ENCODE assay signal across 9 mouse cellular contexts in genomic region chr17:48932916-48933315, GRCm38 (mm10). TPM values are rescaled to one million over a fixed set of nuclear protein-coding genes. Genes with fewer than 3 reads are reported as not detected.
DNase-seq lines count a peak whose midpoint lies in the region; ATAC-seq and TF ChIP-seq lines count a peak whose summit lies in the region.
"Had no signal": no experiment of that assay in that cellular context is flagged by ENCODE, and none has a peak within 500 bp of the region (broad histone marks: within the 10 kb centered on the region; RNA-seq: fewer than 3 reads in every experiment).

No protein-coding gene starts in this region.

- no peaks in the 10 kb centered on the region for H3K36me3 ChIP-seq in neural tube, embryonic 11.5 days (ENCODE audit: control insufficient read depth, insufficient read depth, low read length)
- no peaks in the 10 kb centered on the region for H3K36me3 ChIP-seq in limb, embryonic 12.5 days
- no peaks in the 10 kb centered on the region for H3K36me3 ChIP-seq in stomach, postnatal 0 days (ENCODE audit: control insufficient read depth, insufficient read depth, low read length)

- H3K4me2 ChIP-seq in neural tube, embryonic 11.5 days (ENCODE audit: low read depth) = peak overlapping the region; percentile 82
- peak overlapping the region; percentile 77 for H3K4me2 ChIP-seq in limb, embryonic 12.5 days
- peak overlapping the region; percentile 90 for H3K4me2 ChIP-seq in stomach, postnatal 0 days (replicated peaks; ENCODE audit: low read depth)

- no peak for TF ChIP-seq CTCF in stomach, postnatal 0 days (IDR thresholded peaks at IDR 0.05; ENCODE audit: low read depth)

- peak; percentile 2; the same call in 1 of the 2 replicates for ATAC-seq in frontal cortex, adult (ENCODE audit: low TSS enrichment)
- no peak for ATAC-seq in neural tube, embryonic 11.5 days (ENCODE audit: insufficient read depth, low FRiP score, low TSS enrichment)
- ATAC-seq in limb, embryonic 12.5 days (ENCODE audit: insufficient number of reproducible peaks, insufficient read depth, low FRiP score, low TSS enrichment, low read depth) = no peak
- no peak for ATAC-seq in stomach, postnatal 0 days (ENCODE audit: low FRiP score, low TSS enrichment)
- ATAC-seq in erythroblast, adult 5-6 weeks (replicated peaks; ENCODE audit: low FRiP score, poor library complexity, severe bottlenecking) = no peak

- no peak for DNase-seq in frontal cortex, postnatal 25 days (ENCODE audit: low spot score in 2 of 2)
- no peak for DNase-seq in neural tube, embryonic 11.5 days (ENCODE audit: low spot score)
- no peak for DNase-seq in neural tube, embryonic 10.5 days (ENCODE audit: extremely low spot score, low spot score)
- DNase-seq in stomach, postnatal 0 days (ENCODE audit: low spot score) = no peak
- DNase-seq in ovary, adult 18-20 months (ENCODE audit: low spot score) = no peak

- no peaks in the 10 kb centered on the region for H3K9me3 ChIP-seq in neural tube, embryonic 11.5 days (ENCODE audit: control insufficient read depth, low read length)
- H3K9me3 ChIP-seq in limb, embryonic 12.5 days = no peaks in the 10 kb centered on the region
- H3K9me3 ChIP-seq in stomach, postnatal 0 days (ENCODE audit: control insufficient read depth, low read length) = no peaks in the 10 kb centered on the region

- WGBS in neural tube, embryonic 11.5 days = 2% methylated on average over 8 of the region's 9 CpGs
- WGBS in limb, embryonic 12.5 days = 4% methylated on average over 9 of the region's 9 CpGs
- WGBS in stomach, postnatal 0 days = 12% methylated on average over 6 of the region's 9 CpGs

- H3K27me3 ChIP-seq in neural tube, embryonic 11.5 days (ENCODE audit: control insufficient read depth, insufficient read depth, low read length) = peaks cover 20% of the 10 kb centered on the region
- H3K27me3 ChIP-seq in limb, embryonic 12.5 days = peaks cover 47% of the 10 kb centered on the region
- peaks cover 6% of the 10 kb centered on the region; the same call in 1 of the 2 replicates for H3K27me3 ChIP-seq in stomach, postnatal 0 days (ENCODE audit: control insufficient read depth, insufficient read depth, low read length)

- TF ChIP-seq EP300 in stomach, postnatal 0 days (optimal IDR thresholded peaks at IDR 0.05) = no peak

- peak overlapping the region; percentile 41 for H3K9ac ChIP-seq in neural tube, embryonic 11.5 days (ENCODE audit: low read length)
- H3K9ac ChIP-seq in limb, embryonic 12.5 days (replicated peaks) = peak overlapping the region; percentile 64; the same call in 1 of the 2 replicates
- H3K9ac ChIP-seq in stomach, postnatal 0 days (ENCODE audit: low read length) = no peak overlapping the region

- peak overlapping the region; percentile 48 for H3K4me3 ChIP-seq in neural tube, embryonic 11.5 days (ENCODE audit: low read depth, low read length)
- H3K4me3 ChIP-seq in limb, embryonic 12.5 days (replicated peaks) = peak overlapping the region; percentile 48
- peak overlapping the region; percentile 47 for H3K4me3 ChIP-seq in stomach, postnatal 0 days (ENCODE audit: low read depth, low read length)

- 0 out of 2 replicates have a peak, but pooled peaks cover 4% of the 10 kb centered on the region for H3K4me1 ChIP-seq in neural tube, embryonic 11.5 days (ENCODE audit: control insufficient read depth, insufficient read depth, low read length)
- H3K4me1 ChIP-seq in limb, embryonic 12.5 days (replicated peaks) = peaks cover 3% of the 10 kb centered on the region
- H3K4me1 ChIP-seq in stomach, postnatal 0 days (replicated peaks; ENCODE audit: control insufficient read depth, insufficient read depth) = no peaks in the 10 kb centered on the region

- no peak overlapping the region for H3K27ac ChIP-seq in neural tube, embryonic 11.5 days (ENCODE audit: low read depth, low read length)
- H3K27ac ChIP-seq in limb, embryonic 12.5 days = no peak overlapping the region
- H3K27ac ChIP-seq in stomach, postnatal 0 days (replicated peaks) = no peak overlapping the region
- H3K27ac ChIP-seq: macrophage had no signal

RNA-seq across cellular contexts. Expression of gene Lrfn2, which starts 0.7 kb away (rescaled TPM):
- 1.0 and 1.1 TPM in 2 replicates for polyA plus RNA-seq in neural tube, embryonic 11.5 days (2014; fragmentation: Nextera tagmentation; extraction: Ambion mirVana)
- 0.19 and 0.22 TPM in 2 replicates for polyA plus RNA-seq in limb, embryonic 12.5 days (2016; fragmentation: Nextera tagmentation; extraction: Ambion mirVana)
- 0.41 and 0.44 TPM in 2 replicates for polyA plus RNA-seq in stomach, postnatal 0 days (2015; fragmentation: Nextera tagmentation; extraction: Ambion mirVana)
- not detected in 2 replicates for total RNA-seq in erythroblast, adult 5-6 weeks (2015; ENCODE audit: low replicate concordance)
- not detected in 2 replicates for total RNA-seq in erythroblast, adult 5-6 weeks (2017; ENCODE audit: low replicate concordance)
- polyA plus RNA-seq: macrophage had no signal
